Mouse (Mus musculus): ENCODE results near the gene Sf3a2. TPM values are rescaled to one million over a fixed set of nuclear protein-coding genes. Genes with fewer than 3 reads are reported as not detected.

The Sf3a2 gene
- polyA plus RNA-seq, 1 experiment = 93.1 TPM

GRCm38 (mm10) chr10:80835617-80836016, 37.6 kb downstream of the Sf3a2 start:
- H3K36me3 ChIP-seq (ENCODE audit: control insufficient read depth, insufficient read depth) = peaks cover 2% of the 10 kb centered on the region
- no peaks in the 10 kb centered on the region for H3K79me2 ChIP-seq (ENCODE audit: control insufficient read depth, insufficient read depth)
- H3K4me3 ChIP-seq = no peak overlapping the region
- no peaks in the 10 kb centered on the region for H3K27me3 ChIP-seq (ENCODE audit: control insufficient read depth, insufficient read depth, insufficient read length)
- H3K4me2 ChIP-seq (ENCODE audit: low read depth) = no peak overlapping the region
- TF ChIP-seq USF1 (IDR thresholded peaks at IDR 0.05; ENCODE audit: low read depth) = no peak
- TF ChIP-seq CEBPB (IDR thresholded peaks at IDR 0.05; ENCODE audit: insufficient read depth, poor library complexity, severe bottlenecking) = no peak
- no peak for TF ChIP-seq REST (IDR thresholded peaks at IDR 0.05; ENCODE audit: insufficient read depth, insufficient read length)
- TF ChIP-seq TCF3 (IDR thresholded peaks at IDR 0.05; ENCODE audit: insufficient read length, low read depth) = no peak
- TF ChIP-seq POLR2AphosphoS2 (IDR thresholded peaks at IDR 0.05; ENCODE audit: insufficient read length, low read depth) = no peak
- TF ChIP-seq MYOD1 (IDR thresholded peaks at IDR 0.05; ENCODE audit: control insufficient read depth in 1 of 3, insufficient read length in 2 of 3, low read depth in 2 of 3) = no peak
- no peak for TF ChIP-seq MAX (IDR thresholded peaks at IDR 0.05; ENCODE audit: low read depth)
- no peak for TF ChIP-seq E2F4 (IDR thresholded peaks at IDR 0.05; ENCODE audit: insufficient read depth)
- TF ChIP-seq SRF (IDR thresholded peaks at IDR 0.05; ENCODE audit: control insufficient read depth, insufficient read length, low read depth) = no peak
- TF ChIP-seq TCF12 (IDR thresholded peaks at IDR 0.05; ENCODE audit: insufficient read depth, poor library complexity, severe bottlenecking) = no peak
- no peak for TF ChIP-seq POLR2A (IDR thresholded peaks at IDR 0.05; ENCODE audit: insufficient read length, low read depth)
- H3ac ChIP-seq (ENCODE audit: control insufficient read depth, insufficient read length) = no peak overlapping the region

GRCm38 (mm10) chr10:80836949-80837379, 39.0 kb downstream of the Sf3a2 start:
- peak overlapping the region; percentile 31 for H3K4me2 ChIP-seq (ENCODE audit: low read depth)

GRCm38 (mm10) chr10:80837827-80838226, 39.8 kb downstream of the Sf3a2 start:
- no peaks in the 10 kb centered on the region for H3K36me3 ChIP-seq (ENCODE audit: control insufficient read depth, insufficient read depth)
- H3K4me3 ChIP-seq = no peak overlapping the region
- peaks cover 10% of the 10 kb centered on the region for H3K27me3 ChIP-seq (ENCODE audit: control insufficient read depth, insufficient read depth, insufficient read length)
- no peak overlapping the region for H3ac ChIP-seq (ENCODE audit: control insufficient read depth, insufficient read length)
- no peak overlapping the region for H3K4me2 ChIP-seq (ENCODE audit: low read depth)
- H3K79me2 ChIP-seq (ENCODE audit: control insufficient read depth, insufficient read depth) = no peaks in the 10 kb centered on the region
- TF ChIP-seq SRF (IDR thresholded peaks at IDR 0.05; ENCODE audit: control insufficient read depth, insufficient read length, low read depth) = no peak
- TF ChIP-seq USF1 (IDR thresholded peaks at IDR 0.05; ENCODE audit: low read depth) = no peak
- no peak for TF ChIP-seq POLR2A (IDR thresholded peaks at IDR 0.05; ENCODE audit: insufficient read length, low read depth)
- no peak for TF ChIP-seq CEBPB (IDR thresholded peaks at IDR 0.05; ENCODE audit: insufficient read depth, poor library complexity, severe bottlenecking)
- no peak for TF ChIP-seq REST (IDR thresholded peaks at IDR 0.05; ENCODE audit: insufficient read depth, insufficient read length)
- no peak for TF ChIP-seq TCF3 (IDR thresholded peaks at IDR 0.05; ENCODE audit: insufficient read length, low read depth)
- TF ChIP-seq TCF12 (IDR thresholded peaks at IDR 0.05; ENCODE audit: insufficient read depth, poor library complexity, severe bottlenecking) = no peak
- no peak for TF ChIP-seq MYOG (IDR thresholded peaks at IDR 0.05; ENCODE audit: control insufficient read depth in 1 of 3, insufficient read depth in 1 of 3, insufficient read length in 2 of 3, low read depth in 2 of 3)
- no peak for TF ChIP-seq E2F4 (IDR thresholded peaks at IDR 0.05; ENCODE audit: insufficient read depth)
- no peak for TF ChIP-seq MYOD1 (IDR thresholded peaks at IDR 0.05; ENCODE audit: control insufficient read depth in 1 of 3, insufficient read length in 2 of 3, low read depth in 2 of 3)
- no peak for TF ChIP-seq POLR2AphosphoS2 (IDR thresholded peaks at IDR 0.05; ENCODE audit: insufficient read length, low read depth)

More at GRCm38 (mm10) chr10:80836949-80837379, 39.0 kb downstream of the Sf3a2 start:
- Histone ChIP-seq H3K36me3 (ENCODE audit: control insufficient read depth, insufficient read depth) (no peaks in the 10 kb centered on the region), H3K27me3 (ENCODE audit: control insufficient read depth, insufficient read depth, insufficient read length) (peaks cover 2% of the 10 kb centered on the region), H3K4me3 (no peak overlapping the region), H3ac (ENCODE audit: control insufficient read depth, insufficient read length) (no peak overlapping the region), H3K79me2 (ENCODE audit: control insufficient read depth, insufficient read depth) (no peaks in the 10 kb centered on the region)
- no peak for TF ChIP-seq POLR2A (IDR thresholded peaks at IDR 0.05; ENCODE audit: insufficient read length, low read depth)
- peak; percentile 83 for TF ChIP-seq TCF12 (IDR thresholded peaks at IDR 0.05; ENCODE audit: insufficient read depth, poor library complexity, severe bottlenecking)
- TF ChIP-seq CEBPB (IDR thresholded peaks at IDR 0.05; ENCODE audit: insufficient read depth, poor library complexity, severe bottlenecking) = peak; percentile 70; the same call in 1 of the 2 replicates
- peak; percentile 91 to 95 (median 94) for TF ChIP-seq MYOG (IDR thresholded peaks at IDR 0.05; ENCODE audit: control insufficient read depth in 1 of 3, insufficient read depth in 1 of 3, insufficient read length in 2 of 3, low read depth in 2 of 3)
- TF ChIP-seq POLR2AphosphoS2 (IDR thresholded peaks at IDR 0.05; ENCODE audit: insufficient read length, low read depth) = no peak
- TF ChIP-seq TCF3 (IDR thresholded peaks at IDR 0.05; ENCODE audit: insufficient read length, low read depth) = peak; percentile 84
- no peak for TF ChIP-seq MAX (IDR thresholded peaks at IDR 0.05; ENCODE audit: low read depth)
- TF ChIP-seq REST (IDR thresholded peaks at IDR 0.05; ENCODE audit: insufficient read depth, insufficient read length) = no peak
- no peak for TF ChIP-seq SRF (IDR thresholded peaks at IDR 0.05; ENCODE audit: control insufficient read depth, insufficient read length, low read depth)
- TF ChIP-seq USF1 (IDR thresholded peaks at IDR 0.05; ENCODE audit: low read depth) = no peak
- peak; percentile 62 to 96 (median 88) for TF ChIP-seq MYOD1 (IDR thresholded peaks at IDR 0.05; ENCODE audit: control insufficient read depth in 1 of 3, insufficient read length in 2 of 3, low read depth in 2 of 3)
- no peak for TF ChIP-seq E2F4 (IDR thresholded peaks at IDR 0.05; ENCODE audit: insufficient read depth)

GRCm38 (mm10) chr10:80838346-80838912, 40.4 kb downstream of the Sf3a2 start:
- Histone ChIP-seq H3K27me3 (ENCODE audit: control insufficient read depth, insufficient read depth, insufficient read length) (peaks cover 16% of the 10 kb centered on the region), H3K4me3 (no peak overlapping the region), H3K79me2 (ENCODE audit: control insufficient read depth, insufficient read depth) (no peaks in the 10 kb centered on the region), H3K4me2 (ENCODE audit: low read depth) (no peak overlapping the region), H3K36me3 (ENCODE audit: control insufficient read depth, insufficient read depth) (no peaks in the 10 kb centered on the region), H3ac (ENCODE audit: control insufficient read depth, insufficient read length) (no peak overlapping the region)
- TF ChIP-seq USF1 (IDR thresholded peaks at IDR 0.05; ENCODE audit: low read depth) = no peak
- TF ChIP-seq MYOD1 (IDR thresholded peaks at IDR 0.05; ENCODE audit: control insufficient read depth in 1 of 3, insufficient read length in 2 of 3, low read depth in 2 of 3) = peak in 2 of 3 experiments; percentile 2 to 57

GRCm38 (mm10) chr10:80839848-80840247, 41.9 kb downstream of the Sf3a2 start:
- Histone ChIP-seq H3K4me2 (ENCODE audit: low read depth) (no peak overlapping the region), H3ac (ENCODE audit: control insufficient read depth, insufficient read length) (no peak overlapping the region), H3K36me3 (ENCODE audit: control insufficient read depth, insufficient read depth) (no peaks in the 10 kb centered on the region), H3K79me2 (ENCODE audit: control insufficient read depth, insufficient read depth) (no peaks in the 10 kb centered on the region), H3K27me3 (ENCODE audit: control insufficient read depth, insufficient read depth, insufficient read length) (peaks cover 31% of the 10 kb centered on the region), H3K4me3 (no peak overlapping the region)
- TF ChIP-seq POLR2AphosphoS2 (IDR thresholded peaks at IDR 0.05; ENCODE audit: insufficient read length, low read depth) (no peak), MYOD1 (IDR thresholded peaks at IDR 0.05; ENCODE audit: control insufficient read depth in 1 of 3, insufficient read length in 2 of 3, low read depth in 2 of 3) (no peak), E2F4 (IDR thresholded peaks at IDR 0.05; ENCODE audit: insufficient read depth) (no peak), CEBPB (IDR thresholded peaks at IDR 0.05; ENCODE audit: insufficient read depth, poor library complexity, severe bottlenecking) (no peak), MYOG (IDR thresholded peaks at IDR 0.05; ENCODE audit: control insufficient read depth in 1 of 3, insufficient read depth in 1 of 3, insufficient read length in 2 of 3, low read depth in 2 of 3) (no peak), POLR2A (IDR thresholded peaks at IDR 0.05; ENCODE audit: insufficient read length, low read depth) (no peak)
